Mouse (Mus musculus): ENCODE measurements around the gene Mrpl51.
A peak's percentile ranks its signal among the peaks of the same experiment; 100 is the strongest.

GRCm38 (mm10) chr6:125166051-125166751 lies 25.4 kb upstream of the Mrpl51 start, which contains the start of gene Gapdh:
- TF ChIP-seq POLR2A (IDR thresholded peaks at IDR 0.05; ENCODE audit: extremely low read depth, insufficient read depth, low read length) (peak; percentile 54; the same call in 1 of the 2 replicates), CTCF (IDR thresholded peaks at IDR 0.05; ENCODE audit: low read depth, low read length) (no peak)

Measured in liver, adult 2 months (tissue).